Mouse (Mus musculus): ENCODE results near the gene Khdc1c. TPM values are rescaled to one million over a fixed set of nuclear protein-coding genes. Genes with fewer than 3 reads are reported as not detected.
"Not testable (repeated sequence)": the region's sequence is repeated elsewhere in the genome, so short reads cannot be mapped to it uniquely, and the experiment has no call there.

The Khdc1c gene
- polyA plus RNA-seq, 1 experiment: not detected

DNA sequence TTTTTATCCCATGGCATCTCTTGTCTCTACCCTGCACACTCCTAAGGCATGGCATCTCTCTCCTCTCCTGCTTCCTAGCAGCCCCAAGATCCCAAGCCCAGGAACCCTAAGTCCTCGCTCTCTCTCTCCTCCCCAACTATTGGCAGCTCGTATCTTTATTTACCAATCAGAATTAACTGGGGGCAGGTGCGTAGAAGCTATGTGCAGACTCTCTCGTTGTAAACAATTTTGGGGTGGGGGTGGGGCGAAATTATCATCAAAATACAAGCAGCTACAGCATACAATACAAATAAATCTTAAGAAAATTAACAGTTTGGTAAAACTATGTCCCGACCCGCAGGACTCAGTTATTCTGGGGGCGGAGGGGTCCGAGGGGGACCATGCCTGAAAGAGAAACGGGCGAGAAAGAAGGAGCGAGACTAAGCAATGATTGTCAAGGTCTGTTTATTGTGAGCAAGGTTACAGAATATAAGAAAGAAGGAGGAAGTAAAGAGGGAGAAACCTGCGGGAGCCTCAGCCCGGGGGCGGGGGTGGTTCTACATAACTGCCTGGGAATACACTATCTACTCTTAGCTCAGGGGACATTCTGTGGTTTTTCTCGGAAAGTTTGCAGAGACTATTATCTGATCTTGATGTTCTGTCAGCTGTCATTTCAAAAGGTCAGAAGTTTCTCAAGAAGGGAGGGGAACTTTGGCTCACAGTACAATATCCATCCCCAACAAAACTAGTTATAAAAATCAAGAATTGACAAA is 34.7 kb upstream of the Khdc1c start:
- TF ChIP-seq POLR2A (IDR thresholded peaks at IDR 0.05; ENCODE audit: low read depth, low read length) (no peak), CTCF (IDR thresholded peaks at IDR 0.05; ENCODE audit: extremely low read depth, insufficient read length, insufficient replicate concordance, low read depth, low read length) (no peak)
- H3K4me1 ChIP-seq (ENCODE audit: control insufficient read depth, insufficient read depth, insufficient read length, low read length): peaks cover 2% of the 10 kb centered on the region; the same call in 1 of the 2 replicates
- 0 out of 2 replicates have a peak overlapping the region, but pooled peaks have one; percentile 47 for H3K27ac ChIP-seq (ENCODE audit: insufficient read depth, low read depth, low read length)
- WGBS: 53% methylated on average over 16 of the region's 16 CpGs
- H3K27me3 ChIP-seq (ENCODE audit: control insufficient read depth, insufficient read depth, low read length): no peaks in the 10 kb centered on the region
- H3K36me3 ChIP-seq (ENCODE audit: control insufficient read depth, insufficient read depth, low read length): no peaks in the 10 kb centered on the region
- no peak overlapping the region for H3K4me3 ChIP-seq (ENCODE audit: low read depth, low read length)

DNA sequence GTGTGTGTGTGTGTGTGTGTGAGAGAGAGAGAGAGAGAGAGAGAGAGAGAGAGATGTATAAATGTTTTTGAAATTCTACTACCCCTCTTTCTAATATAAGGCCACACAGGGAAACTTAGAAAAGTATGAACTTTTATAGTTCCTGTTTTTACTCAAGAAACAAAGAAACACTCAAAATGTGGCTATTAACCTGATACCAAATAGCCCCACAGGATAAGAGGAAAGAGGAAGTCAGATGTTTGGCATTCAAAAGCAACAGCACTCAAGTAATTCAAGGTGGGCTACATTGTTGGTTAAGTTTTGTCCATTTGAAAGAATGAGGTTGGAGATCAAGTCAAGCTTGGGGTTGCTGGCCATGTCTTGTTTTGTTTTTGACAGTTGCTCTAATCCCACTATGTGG is 32.3 kb upstream of the Khdc1c start:
- Histone ChIP-seq H3K27ac (ENCODE audit: insufficient read depth, low read depth, low read length) (no peak overlapping the region), H3K4me3 (ENCODE audit: low read depth, low read length) (no peak overlapping the region), H3K4me1 (ENCODE audit: control insufficient read depth, insufficient read depth, insufficient read length, low read length) (no peaks in the 10 kb centered on the region), H3K27me3 (ENCODE audit: control insufficient read depth, insufficient read depth, low read length) (no peaks in the 10 kb centered on the region), H3K36me3 (ENCODE audit: control insufficient read depth, insufficient read depth, low read length) (no peaks in the 10 kb centered on the region)
- TF ChIP-seq CTCF (IDR thresholded peaks at IDR 0.05; ENCODE audit: extremely low read depth, insufficient read length, insufficient replicate concordance, low read depth, low read length): no peak
- no peak for TF ChIP-seq POLR2A (IDR thresholded peaks at IDR 0.05; ENCODE audit: low read depth, low read length)

DNA sequence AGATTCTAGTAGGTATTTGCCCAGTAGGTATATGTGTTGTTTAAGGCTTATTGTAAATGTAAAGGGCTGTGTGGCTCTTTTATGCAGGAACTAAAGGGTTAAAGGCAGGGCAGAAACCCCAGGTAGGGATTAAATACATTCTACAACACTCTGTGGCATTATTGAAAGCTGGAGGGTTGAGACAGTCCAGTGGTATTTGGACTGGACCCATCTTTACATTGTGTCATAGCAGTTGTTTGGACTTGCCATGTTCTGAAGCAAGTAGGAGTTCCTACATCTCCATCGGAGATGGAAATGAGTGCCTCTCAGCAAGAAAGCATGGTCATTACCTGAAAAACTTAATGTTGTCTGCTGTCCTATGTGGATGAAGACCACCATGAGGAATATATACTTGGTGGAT is 27.4 kb upstream of the Khdc1c start:
- TF ChIP-seq POLR2A (IDR thresholded peaks at IDR 0.05; ENCODE audit: low read depth, low read length) (no peak), CTCF (IDR thresholded peaks at IDR 0.05; ENCODE audit: extremely low read depth, insufficient read length, insufficient replicate concordance, low read depth, low read length) (no peak)
- Histone ChIP-seq H3K27ac (ENCODE audit: insufficient read depth, low read depth, low read length) (no peak overlapping the region), H3K36me3 (ENCODE audit: control insufficient read depth, insufficient read depth, low read length) (no peaks in the 10 kb centered on the region), H3K27me3 (ENCODE audit: control insufficient read depth, insufficient read depth, low read length) (no peaks in the 10 kb centered on the region), H3K4me1 (ENCODE audit: control insufficient read depth, insufficient read depth, insufficient read length, low read length) (no peaks in the 10 kb centered on the region), H3K4me3 (ENCODE audit: low read depth, low read length) (no peak overlapping the region)
- WGBS: 92% methylated on average over 1 of the region's 1 CpGs

DNA sequence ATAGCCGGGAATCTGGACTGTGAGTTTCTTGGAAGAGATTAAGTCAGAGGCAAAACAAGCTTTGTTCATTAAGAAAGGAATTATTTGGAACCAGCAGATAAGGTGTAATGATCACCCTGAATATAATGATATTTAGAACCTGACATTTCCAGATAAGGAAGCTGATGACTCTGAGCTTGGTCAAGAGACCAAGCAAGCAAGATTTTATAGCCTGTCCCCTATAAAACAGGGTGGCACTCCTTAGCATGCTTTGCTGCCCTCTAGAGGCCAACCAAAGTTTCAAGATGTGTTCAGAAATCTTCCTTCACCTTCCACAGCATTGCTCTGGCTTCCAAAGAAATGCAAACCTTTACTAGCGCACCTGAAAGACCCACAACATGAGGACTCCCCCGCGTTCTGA is 23.9 kb upstream of the Khdc1c start:
- H3K4me3 ChIP-seq (ENCODE audit: low read depth, low read length): no peak overlapping the region
- H3K36me3 ChIP-seq (ENCODE audit: control insufficient read depth, insufficient read depth, low read length): no peaks in the 10 kb centered on the region
- peak; percentile 32; the same call in 1 of the 2 replicates for TF ChIP-seq CTCF (IDR thresholded peaks at IDR 0.05; ENCODE audit: extremely low read depth, insufficient read length, insufficient replicate concordance, low read depth, low read length)
- no peak for TF ChIP-seq POLR2A (IDR thresholded peaks at IDR 0.05; ENCODE audit: low read depth, low read length)
- peak overlapping the region; percentile 72 for H3K27ac ChIP-seq (ENCODE audit: insufficient read depth, low read depth, low read length)
- H3K27me3 ChIP-seq (ENCODE audit: control insufficient read depth, insufficient read depth, low read length): no peaks in the 10 kb centered on the region
- H3K4me1 ChIP-seq (ENCODE audit: control insufficient read depth, insufficient read depth, insufficient read length, low read length): no peaks in the 10 kb centered on the region
- WGBS: 44% methylated on average over 4 of the region's 4 CpGs

DNA sequence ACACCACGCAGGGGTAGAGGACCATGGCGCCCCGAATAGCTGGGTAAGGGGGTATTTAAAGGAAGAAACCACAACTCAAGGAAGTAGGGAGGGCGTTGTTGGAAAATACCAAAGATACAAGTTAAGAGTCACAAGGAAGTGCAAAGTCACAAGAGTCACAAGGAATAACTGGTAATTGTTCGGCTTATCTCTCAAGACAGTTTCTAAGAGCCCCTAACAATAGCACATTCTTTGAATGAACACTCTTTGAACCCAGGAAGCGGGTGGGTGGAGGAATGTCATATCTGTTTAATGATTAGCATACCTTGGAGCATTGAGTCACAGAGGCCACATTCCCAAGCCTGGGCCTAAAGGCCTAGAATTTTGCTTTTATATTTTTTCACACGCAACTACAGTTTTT is 23.4 kb upstream of the Khdc1c start:
- not testable (repeated sequence) for H3K36me3 ChIP-seq (ENCODE audit: control insufficient read depth, insufficient read depth, low read length); H3K27me3 ChIP-seq (ENCODE audit: control insufficient read depth, insufficient read depth, low read length); H3K4me3 ChIP-seq (ENCODE audit: low read depth, low read length); H3K4me1 ChIP-seq (ENCODE audit: control insufficient read depth, insufficient read depth, insufficient read length, low read length)
- H3K27ac ChIP-seq (ENCODE audit: insufficient read depth, low read depth, low read length): peak overlapping the region; percentile 72
- WGBS: 60% methylated on average over 7 of the region's 7 CpGs

DNA sequence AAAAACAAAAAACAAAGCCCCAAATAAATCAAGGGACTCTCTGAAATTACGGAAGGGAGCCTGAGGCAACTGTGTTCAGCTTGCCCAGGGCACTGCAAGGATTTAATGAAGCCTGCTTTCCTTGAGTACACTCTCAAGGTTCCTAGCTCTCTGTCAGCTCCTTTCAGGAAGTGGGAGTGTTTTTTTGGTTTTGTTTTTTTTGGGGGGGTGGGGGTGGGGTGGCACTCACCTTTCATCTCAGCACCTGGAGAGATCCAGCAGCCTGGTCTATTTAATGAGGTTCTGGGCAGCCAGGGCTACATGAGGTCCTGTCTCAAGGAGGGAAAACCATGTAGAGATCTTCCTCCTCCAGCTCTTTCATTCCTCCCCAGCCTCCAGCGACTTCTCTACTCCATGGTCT is 18.8 kb upstream of the Khdc1c start, which contains the start of gene Khdc1a:
Gene Khdc1a (plus strand): TSS at position 301 of the 400 bp plus-strand sequence.
- TF ChIP-seq POLR2A (IDR thresholded peaks at IDR 0.05; ENCODE audit: low read depth, low read length) (no peak), CTCF (IDR thresholded peaks at IDR 0.05; ENCODE audit: extremely low read depth, insufficient read length, insufficient replicate concordance, low read depth, low read length) (no peak)

DNA sequence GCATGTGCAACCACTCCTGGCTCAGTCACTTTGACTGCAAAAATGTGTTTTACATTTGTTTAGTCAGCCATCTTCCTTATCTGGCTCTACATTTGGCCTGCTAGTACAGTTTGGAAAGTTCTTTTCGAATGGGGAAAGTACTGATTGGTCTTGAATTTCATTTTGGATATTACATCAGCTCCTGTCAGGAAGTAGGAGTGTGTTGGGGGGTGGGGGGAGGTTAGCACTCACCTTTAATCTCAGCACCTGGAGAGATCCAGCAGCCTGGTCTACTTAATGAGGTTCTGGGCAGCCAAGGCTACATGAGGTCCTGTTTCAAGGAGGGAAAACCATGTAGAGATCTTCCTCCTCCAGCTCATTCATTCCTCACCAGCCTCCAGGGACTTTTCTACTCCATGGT is 15.1 kb downstream of the Khdc1c start, which contains the start of gene Khdc1b:
Gene Khdc1b (plus strand): TSS at position 301 of the 400 bp plus-strand sequence.
- Histone ChIP-seq H3K4me3 (ENCODE audit: low read depth, low read length) (no peak within 1 kb of the TSS), H3K27ac (ENCODE audit: insufficient read depth, low read depth, low read length) (no peak within 1 kb of the TSS), H3K27me3 (ENCODE audit: control insufficient read depth, insufficient read depth, low read length) (no peaks in the 10 kb centered on the region), H3K36me3 (ENCODE audit: control insufficient read depth, insufficient read depth, low read length) (no peaks in the 10 kb centered on the region), H3K4me1 (ENCODE audit: control insufficient read depth, insufficient read depth, insufficient read length, low read length) (no peaks in the 10 kb centered on the region)
- TF ChIP-seq POLR2A (IDR thresholded peaks at IDR 0.05; ENCODE audit: low read depth, low read length) (no peak), CTCF (IDR thresholded peaks at IDR 0.05; ENCODE audit: extremely low read depth, insufficient read length, insufficient replicate concordance, low read depth, low read length) (no peak)
- WGBS: 71% methylated on average over 1 of the region's 1 CpGs

More for the DNA sequence above, 18.8 kb upstream of the Khdc1c start, which contains the start of gene Khdc1a:
- Histone ChIP-seq H3K4me3 (ENCODE audit: low read depth, low read length) (no peak within 1 kb of the TSS), H3K36me3 (ENCODE audit: control insufficient read depth, insufficient read depth, low read length) (no peaks in the 10 kb centered on the region), H3K27ac (ENCODE audit: insufficient read depth, low read depth, low read length) (no peak within 1 kb of the TSS), H3K4me1 (ENCODE audit: control insufficient read depth, insufficient read depth, insufficient read length, low read length) (no peaks in the 10 kb centered on the region), H3K27me3 (ENCODE audit: control insufficient read depth, insufficient read depth, low read length) (no peaks in the 10 kb centered on the region)
- WGBS: 82% methylated on average over 2 of the region's 2 CpGs
